Mouse (Mus musculus): ENCODE data around the gene Gm21985. TPM values are rescaled to one million over a fixed set of nuclear protein-coding genes. Genes with fewer than 3 reads are reported as not detected.

Gm21985 gene
- total and polyA plus RNA-seq, 2 experiments from 2014 or later: not detected

- H3K27me3 ChIP-seq (ENCODE audit: insufficient read depth, low read length): no peaks in the 10 kb centered on the region
- H3K36me3 ChIP-seq (ENCODE audit: insufficient read depth, low read length): peaks cover 11% of the 10 kb centered on the region
- ATAC-seq (peak; percentile 93), DNase-seq (ENCODE audit: low spot score) (peak; percentile 97)
- peaks cover 8% of the 10 kb centered on the region; the same call in 1 of the 2 replicates for H3K4me1 ChIP-seq (ENCODE audit: insufficient read depth, low read length)
- H3K4me3 ChIP-seq (ENCODE audit: low read length): peak within 1 kb of the TSS; percentile 70
- no peaks in the 10 kb centered on the region for H3K9me3 ChIP-seq (ENCODE audit: low read length)
- peak within 1 kb of the TSS; percentile 89 for H3K27ac ChIP-seq
- 2% methylated on average over 46 of the region's 46 CpGs for WGBS
- peak; percentile 21 for TF ChIP-seq CTCF (IDR thresholded peaks at IDR 0.05; ENCODE audit: low read depth)
- H3K9ac ChIP-seq (replicated peaks; ENCODE audit: low read length): peak within 1 kb of the TSS; percentile 72
- peak within 1 kb of the TSS; percentile 88 for H3K4me2 ChIP-seq (ENCODE audit: low read depth, low read length)
Measured at GRCm38 (mm10) chr2:112367726-112368673, 101.9 kb downstream of the Gm21985 start, which contains the start of gene Emc4. Emc4 (minus strand) TSS chr2:112368027.

GRCm38 (mm10) chr2:112369941-112370340 lies 103.8 kb downstream of the Gm21985 start:
- DNase-seq (ENCODE audit: low spot score) (no peak), ATAC-seq (no peak)
- 56% methylated on average over 5 of the region's 5 CpGs for WGBS
- Histone ChIP-seq H3K27me3 (ENCODE audit: insufficient read depth, low read length) (no peaks in the 10 kb centered on the region), H3K27ac (no peak overlapping the region), H3K9me3 (ENCODE audit: low read length) (no peaks in the 10 kb centered on the region), H3K4me2 (ENCODE audit: low read depth, low read length) (no peak overlapping the region), H3K4me3 (ENCODE audit: low read length) (no peak overlapping the region), H3K36me3 (ENCODE audit: insufficient read depth, low read length) (no peaks in the 10 kb centered on the region), H3K9ac (replicated peaks; ENCODE audit: low read length) (no peak overlapping the region), H3K4me1 (ENCODE audit: insufficient read depth, low read length) (peaks cover 8% of the 10 kb centered on the region; the same call in 1 of the 2 replicates)
- TF ChIP-seq CTCF (IDR thresholded peaks at IDR 0.05; ENCODE audit: low read depth): no peak

GRCm38 (mm10) chr2:112373141-112373540 lies 107.0 kb downstream of the Gm21985 start:
- DNase-seq (ENCODE audit: low spot score) (peak; percentile 3), ATAC-seq (peak; percentile 33; the same call in 1 of the 2 replicates)
- TF ChIP-seq CTCF (IDR thresholded peaks at IDR 0.05; ENCODE audit: low read depth): no peak
- Histone ChIP-seq H3K9me3 (ENCODE audit: low read length) (no peaks in the 10 kb centered on the region), H3K9ac (replicated peaks; ENCODE audit: low read length) (no peak overlapping the region), H3K4me3 (ENCODE audit: low read length) (no peak overlapping the region), H3K27me3 (ENCODE audit: insufficient read depth, low read length) (no peaks in the 10 kb centered on the region), H3K4me2 (ENCODE audit: low read depth, low read length) (no peak overlapping the region), H3K27ac (no peak overlapping the region), H3K36me3 (ENCODE audit: insufficient read depth, low read length) (no peaks in the 10 kb centered on the region), H3K4me1 (ENCODE audit: insufficient read depth, low read length) (no peaks in the 10 kb centered on the region)
- WGBS: 32% methylated on average over 4 of the region's 4 CpGs

GRCm38 (mm10) chr2:112374610-112375009 lies 108.5 kb downstream of the Gm21985 start:
- Histone ChIP-seq H3K9ac (replicated peaks; ENCODE audit: low read length) (no peak overlapping the region), H3K27ac (no peak overlapping the region), H3K27me3 (ENCODE audit: insufficient read depth, low read length) (no peaks in the 10 kb centered on the region), H3K4me1 (ENCODE audit: insufficient read depth, low read length) (no peaks in the 10 kb centered on the region), H3K4me3 (ENCODE audit: low read length) (no peak overlapping the region), H3K9me3 (ENCODE audit: low read length) (no peaks in the 10 kb centered on the region), H3K36me3 (ENCODE audit: insufficient read depth, low read length) (no peaks in the 10 kb centered on the region), H3K4me2 (ENCODE audit: low read depth, low read length) (no peak overlapping the region)
- no peak for ATAC-seq
- no peak for DNase-seq (ENCODE audit: low spot score)
- WGBS: 72% methylated on average over 5 of the region's 5 CpGs
- no peak for TF ChIP-seq CTCF (IDR thresholded peaks at IDR 0.05; ENCODE audit: low read depth)

- WGBS: under 1% methylated on average over 72 of the region's 72 CpGs
- no peaks in the 10 kb centered on the region for H3K27me3 ChIP-seq (ENCODE audit: insufficient read depth, low read length)
Measured at GRCm38 (mm10) chr2:112378973-112379898, 113.1 kb downstream of the Gm21985 start, which contains the start of gene Katnbl1. Katnbl1 (plus strand) TSS chr2:112379211.

GRCm38 (mm10) chr2:112380131-112380530 lies 114.0 kb downstream of the Gm21985 start:
- H3K36me3 ChIP-seq (ENCODE audit: insufficient read depth, low read length): no peaks in the 10 kb centered on the region
- no peak for DNase-seq (ENCODE audit: low spot score)
- H3K27me3 ChIP-seq (ENCODE audit: insufficient read depth, low read length): no peaks in the 10 kb centered on the region
- H3K4me2 ChIP-seq (ENCODE audit: low read depth, low read length): peak overlapping the region; percentile 73
- no peaks in the 10 kb centered on the region for H3K9me3 ChIP-seq (ENCODE audit: low read length)
- H3K4me3 ChIP-seq (ENCODE audit: low read length): peak overlapping the region; percentile 91
- no peak for ATAC-seq
- peak overlapping the region; percentile 96 for H3K9ac ChIP-seq (replicated peaks; ENCODE audit: low read length)
- H3K4me1 ChIP-seq (ENCODE audit: insufficient read depth, low read length): peaks cover 10% of the 10 kb centered on the region
- no peak for TF ChIP-seq CTCF (IDR thresholded peaks at IDR 0.05; ENCODE audit: low read depth)
- H3K27ac ChIP-seq: 0 out of 2 replicates have a peak overlapping the region, but pooled peaks have one; percentile 84
- WGBS: 44% methylated on average over 8 of the region's 8 CpGs

More at GRCm38 (mm10) chr2:112378973-112379898, 113.1 kb downstream of the Gm21985 start, which contains the start of gene Katnbl1:
- peak; percentile 99 for ATAC-seq
- Histone ChIP-seq H3K36me3 (ENCODE audit: insufficient read depth, low read length) (no peaks in the 10 kb centered on the region), H3K27ac (peak within 1 kb of the TSS; percentile 84), H3K4me1 (ENCODE audit: insufficient read depth, low read length) (peaks cover 10% of the 10 kb centered on the region), H3K4me2 (ENCODE audit: low read depth, low read length) (peak within 1 kb of the TSS; percentile 73), H3K9me3 (ENCODE audit: low read length) (no peaks in the 10 kb centered on the region), H3K4me3 (ENCODE audit: low read length) (peak within 1 kb of the TSS; percentile 91), H3K9ac (replicated peaks; ENCODE audit: low read length) (peak within 1 kb of the TSS; percentile 96)
- peak; percentile 77 for TF ChIP-seq CTCF (IDR thresholded peaks at IDR 0.05; ENCODE audit: low read depth)
- DNase-seq (ENCODE audit: low spot score): peak; percentile 95
